Mouse (Mus musculus) lung, postnatal 0 days (tissue): ENCODE data around the gene Tlr6. TPM values are rescaled to one million over a fixed set of nuclear protein-coding genes. Genes with fewer than 3 reads are reported as not detected.
A peak's percentile ranks its signal among the peaks of the same experiment; 100 is the strongest.

Source experiments
- ATAC-seq: fragments of 200-750 bp; cut with Nextera tagmentation; 2 replicates; pipeline ENCODE4 v1.8.0; 2017; ENCODE audit warnings: moderate library complexity
- DNase-seq: peaks from one replicate; pipeline ENCODE4 v3.0.0-alpha.2; 2016; ENCODE audit warnings: low spot score
- H3K27ac ChIP-seq: fragments of 300-500 bp; sonication (generic); 2 replicates; pipeline ENCODE4 v1.5.1; 2014; ENCODE audit warnings: antibody characterized with exemption, mild to moderate bottlenecking, low read length, mixed read lengths
- H3K27me3 ChIP-seq: fragments of 300-500 bp; sonication (generic); replicated peaks from 2 replicates; pipeline ENCODE4 v1.6.1; 2014; ENCODE audit warnings: low read length, mixed read lengths; ENCODE audit not compliant: insufficient read depth
- H3K36me3 ChIP-seq: fragments of 300-500 bp; sonication (generic); 2 replicates; pipeline ENCODE4 v1.6.1; 2014; ENCODE audit warnings: low read length, mixed read lengths; ENCODE audit not compliant: insufficient read depth
- H3K4me1 ChIP-seq: fragments of 300-500 bp; sonication (generic); 2 replicates; pipeline ENCODE4 v1.6.1; 2014; ENCODE audit warnings: antibody characterized with exemption, low read depth, low read length, mixed read lengths; ENCODE audit not compliant: insufficient read depth
- H3K4me2 ChIP-seq: fragments of 300-500 bp; sonication (generic); replicated peaks from 2 replicates; pipeline ENCODE4 v1.6.1; 2014; ENCODE audit warnings: low read depth, mild to moderate bottlenecking, low read length, moderate library complexity, mixed read lengths
- H3K4me3 ChIP-seq: fragments of 300-500 bp; sonication (generic); 2 replicates; pipeline ENCODE4 v1.5.1; 2014; ENCODE audit warnings: low read depth, low read length
- H3K9ac ChIP-seq: fragments of 300-500 bp; sonication (generic); replicated peaks from 2 replicates; pipeline ENCODE4 v1.6.1; 2014; ENCODE audit warnings: low read depth, mild to moderate bottlenecking
- H3K9me3 ChIP-seq: fragments of 300-500 bp; sonication (generic); 2 replicates; pipeline ENCODE4 v1.6.1; 2016; ENCODE audit warnings: low read length, mixed read lengths
- CTCF ChIP-seq: IDR thresholded peaks from 2 replicates; pipeline ENCODE4 v1.5.1; 2016; ENCODE audit warnings: antibody characterized with exemption, mild to moderate bottlenecking
- EP300 ChIP-seq: IDR thresholded peaks from 2 replicates; pipeline ENCODE4 v1.6.1; 2016; ENCODE audit warnings: antibody characterized with exemption, mild to moderate bottlenecking, control low read depth
- WGBS: fragments of 180-500 bp; shearing (Covaris S2); extraction: QIAGEN DNeasy Blood & Tissue Kit; methylation state at CpG from one replicate; pipeline ENCODE4 v1.1.7; 2014; 5-methylcytosine and 5-hydroxymethylcytosine counted together
- microRNA counts: library from miRNA; unstranded; fragments of <30 nt; microRNA quantifications from one replicate; lab custom pipeline; 2015
- microRNA-seq: library from miRNA; unstranded; fragments of <30 nt; microRNA quantifications from one replicate; pipeline ENCODE4, GENCODE M21; 2016
- polyA plus RNA-seq: library from polyadenylated mRNA; unstranded; fragments of >200 nt; fragmentation: Nextera tagmentation; extraction: Ambion mirVana; gene quantifications from 2 replicates; pipeline ENCODE4 v1.2.1, GENCODE M21; 2015

Tlr6 gene
- polyA plus RNA-seq, 1 experiment from 2014 or later = 0.68 TPM

DNA sequence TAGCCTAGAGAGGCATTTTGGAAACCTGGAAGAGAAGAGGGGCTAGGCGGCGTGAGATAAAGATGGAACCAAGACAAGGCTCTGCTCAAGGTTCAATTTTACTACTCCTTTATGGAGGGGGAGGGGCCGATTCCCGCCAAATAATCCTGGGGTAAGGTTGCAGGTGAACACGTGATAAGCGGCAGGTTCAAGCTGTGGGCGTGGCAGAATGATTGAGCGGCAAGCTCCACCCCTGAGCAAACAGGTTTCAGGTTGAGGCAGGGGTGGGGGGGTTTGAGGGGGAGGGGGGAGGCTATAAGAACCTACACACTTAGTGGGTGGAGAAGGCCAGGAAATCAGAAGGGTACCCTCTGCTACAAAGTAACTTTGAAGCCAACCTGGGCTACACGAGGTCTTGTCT is 42.7 kb downstream of the Tlr6 start:
- H3K4me2 ChIP-seq = no peak overlapping the region
- H3K27me3 ChIP-seq = no peaks in the 10 kb centered on the region
- no peaks in the 10 kb centered on the region for H3K36me3 ChIP-seq
- no peaks in the 10 kb centered on the region for H3K9me3 ChIP-seq
- no peak overlapping the region for H3K9ac ChIP-seq
- 93% methylated on average over 9 of the region's 9 CpGs for WGBS
- H3K27ac ChIP-seq = no peak overlapping the region
- ATAC-seq (no peak), DNase-seq (no peak)
- no peaks in the 10 kb centered on the region for H3K4me1 ChIP-seq
- no peak overlapping the region for H3K4me3 ChIP-seq
- TF ChIP-seq CTCF (no peak), EP300 (no peak)

DNA sequence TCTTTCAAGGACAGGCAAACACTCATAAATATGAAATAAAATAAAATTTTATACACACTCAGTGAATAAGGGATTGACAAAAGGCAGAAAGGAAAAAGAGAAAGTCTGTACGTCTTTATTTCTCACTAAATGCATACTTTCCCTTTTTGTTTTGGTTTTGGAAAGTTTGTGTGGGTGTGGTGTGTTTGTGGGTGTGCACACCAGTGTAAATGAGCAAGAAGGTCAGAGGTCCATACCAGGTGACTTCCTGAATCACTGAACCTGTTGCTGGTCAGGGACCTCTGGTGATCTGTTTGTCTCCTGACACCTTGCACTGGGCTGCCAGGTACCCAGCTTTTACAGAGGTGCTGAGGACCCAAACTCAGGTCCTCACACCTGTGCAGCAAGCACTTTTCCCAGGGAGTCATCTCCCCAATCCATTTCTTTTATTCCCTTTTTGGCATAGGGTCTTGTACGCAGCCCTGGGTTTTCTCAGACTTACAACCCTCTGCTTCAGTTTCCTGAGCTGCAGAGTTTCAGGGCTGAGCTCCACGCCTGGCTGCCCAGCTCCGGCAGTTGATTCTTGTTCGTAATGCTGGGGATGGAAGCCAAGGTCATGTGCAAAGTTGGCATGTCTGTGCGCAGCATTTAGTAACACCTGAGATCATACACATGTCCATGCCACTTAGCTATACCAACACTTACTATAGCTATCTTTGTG is 51.2 kb downstream of the Tlr6 start:
- DNase-seq = no peak
- H3K9ac ChIP-seq = no peak overlapping the region
- 64% methylated on average over 6 of the region's 6 CpGs for WGBS
- TF ChIP-seq CTCF = no peak
- TF ChIP-seq EP300 = no peak
- no peak overlapping the region for H3K4me3 ChIP-seq
- H3K4me1 ChIP-seq = no peaks in the 10 kb centered on the region
- no peak overlapping the region for H3K4me2 ChIP-seq
- no peak for ATAC-seq
- no peaks in the 10 kb centered on the region for H3K36me3 ChIP-seq
- no peak overlapping the region for H3K27ac ChIP-seq
- H3K27me3 ChIP-seq = no peaks in the 10 kb centered on the region
- no peaks in the 10 kb centered on the region for H3K9me3 ChIP-seq

DNA sequence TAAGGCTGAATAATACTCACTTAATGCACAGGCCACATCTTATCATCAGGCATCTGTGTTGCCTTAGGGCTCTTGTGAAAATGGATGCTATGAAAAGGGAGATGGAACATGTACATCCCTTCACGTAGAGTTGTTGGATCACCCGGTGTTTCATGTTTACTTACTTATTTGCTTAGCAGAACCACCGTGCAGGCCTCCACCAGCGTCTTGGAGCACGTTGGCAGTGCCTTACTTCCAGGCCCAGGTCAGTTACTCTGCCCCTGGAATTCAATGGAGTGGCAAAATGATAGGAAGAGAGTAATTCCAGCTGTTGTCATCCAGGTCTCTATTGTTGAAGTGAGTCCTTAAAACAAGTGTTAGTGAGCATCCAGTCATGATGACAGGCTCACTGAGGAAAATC is 52.0 kb downstream of the Tlr6 start:
- no peaks in the 10 kb centered on the region for H3K4me1 ChIP-seq
- H3K36me3 ChIP-seq = no peaks in the 10 kb centered on the region
- H3K27me3 ChIP-seq = no peaks in the 10 kb centered on the region
- ATAC-seq = no peak
- TF ChIP-seq CTCF (no peak), EP300 (no peak)
- H3K27ac ChIP-seq = no peak overlapping the region
- no peak overlapping the region for H3K4me3 ChIP-seq
- 69% methylated on average over 5 of the region's 5 CpGs for whole genome bisulfite sequencing
- no peak overlapping the region for H3K4me2 ChIP-seq
- no peaks in the 10 kb centered on the region for H3K9me3 ChIP-seq
- no peak for DNase-seq
- no peak overlapping the region for H3K9ac ChIP-seq

DNA sequence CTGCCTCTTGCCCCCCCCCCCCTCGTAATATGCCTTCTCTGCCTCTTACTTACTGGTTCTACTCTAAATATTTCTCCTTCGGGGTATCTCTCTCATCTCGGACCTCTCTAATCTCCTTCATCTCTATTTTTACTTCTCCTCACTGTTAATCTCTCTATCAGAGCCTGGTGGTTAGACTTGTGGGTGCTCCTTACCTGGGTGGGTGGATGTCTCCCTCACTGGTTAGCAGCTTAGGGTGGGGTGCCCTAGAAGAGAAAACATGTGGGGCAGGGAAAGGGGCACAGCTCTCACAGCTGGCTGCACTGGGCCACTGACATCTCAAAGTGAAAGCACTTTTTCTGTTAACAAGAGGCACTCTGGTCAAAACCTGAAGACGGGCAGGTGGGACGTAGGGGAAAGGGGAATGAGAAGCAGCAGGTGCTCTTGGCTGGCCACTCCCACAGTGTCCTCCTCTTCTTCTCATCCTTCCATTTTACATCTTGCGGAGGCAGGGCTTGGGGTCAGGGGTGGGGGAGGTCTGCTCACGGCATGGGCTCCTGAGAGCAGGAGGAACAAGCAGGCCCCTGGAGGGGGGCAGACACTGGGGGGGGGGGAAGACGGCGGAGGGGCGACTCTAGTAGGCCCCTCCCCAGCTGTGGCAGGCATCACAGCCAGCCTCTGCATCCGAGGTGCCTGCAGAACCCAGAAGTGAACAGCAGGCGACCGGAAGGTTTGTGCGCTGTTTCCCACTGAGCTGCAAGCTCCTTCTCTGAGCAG is 54.2 kb downstream of the Tlr6 start:
- no peak overlapping the region for H3K9ac ChIP-seq
- no peaks in the 10 kb centered on the region for H3K9me3 ChIP-seq
- H3K36me3 ChIP-seq = no peaks in the 10 kb centered on the region
- H3K27ac ChIP-seq = no peak overlapping the region
- H3K4me3 ChIP-seq = no peak overlapping the region
- 55% methylated on average over 13 of the region's 14 CpGs for WGBS
- TF ChIP-seq CTCF = no peak
- TF ChIP-seq EP300 = no peak
- DNase-seq (no peak), ATAC-seq (no peak)
- H3K4me2 ChIP-seq = no peak overlapping the region
- H3K27me3 ChIP-seq = no peaks in the 10 kb centered on the region
- H3K4me1 ChIP-seq = no peaks in the 10 kb centered on the region

MicroRNA genes within 50 kb of the gene (microRNA counts, 519-probe panel; counts per million panel counts)
- microRNA mmu-miR-574-3p (lab: Ali Mortazavi, UCI) (3,718 counts per million, percentile 28 among the panel's probes with 10 or more counts), microRNA mmu-miR-574-5p (lab: Ali Mortazavi, UCI) (not detected)

Small RNA genes lying within 50 kb of the gene (microRNA-seq; reads per million reads assigned to microRNA genes)
- 194 reads per million, percentile 57 among the genes with 10 or more reads in this experiment for gene Mir574

Other genes starting within 250 kb of the Tlr6 start
- gene Klf3, start 156.7 kb downstream of the Tlr6 start, polyA plus RNA-seq = 89.7 and 104 TPM in 2 replicates
- gene Tlr1, start 26.5 kb downstream of the Tlr6 start, polyA plus RNA-seq = 0.58 and 0.64 TPM in 2 replicates
- 26.3 and 30.9 TPM in 2 replicates for gene Fam114a1, start 10.0 kb upstream of the Tlr6 start, polyA plus RNA-seq
- gene Tmem156, start 132.0 kb upstream of the Tlr6 start, polyA plus RNA-seq = 1.9 TPM in 2 replicates
- gene Klhl5, start 147.4 kb upstream of the Tlr6 start, polyA plus RNA-seq = 69.3 and 72.0 TPM in 2 replicates
- 8.6 and 9.3 TPM in 2 replicates for gene Wdr19, start 239.6 kb upstream of the Tlr6 start, polyA plus RNA-seq